Mouse (Mus musculus) neutrophil, adult 83 days (primary cell): Measurements from ENCODE around the gene Nsd2. TPM values are rescaled to one million over a fixed set of nuclear protein-coding genes. Genes with fewer than 3 reads are reported as not detected.

ENCODE experiments used
- total RNA-seq, 2 experiments: library from RNA; stranded (reverse); gene quantifications; one replicate each; pipeline ENCODE4 v1.2.4; 2023

Gene Nsd2
- 10 to 100 TPM; 69.3 to 87.7 TPM for total RNA-seq

DNA sequence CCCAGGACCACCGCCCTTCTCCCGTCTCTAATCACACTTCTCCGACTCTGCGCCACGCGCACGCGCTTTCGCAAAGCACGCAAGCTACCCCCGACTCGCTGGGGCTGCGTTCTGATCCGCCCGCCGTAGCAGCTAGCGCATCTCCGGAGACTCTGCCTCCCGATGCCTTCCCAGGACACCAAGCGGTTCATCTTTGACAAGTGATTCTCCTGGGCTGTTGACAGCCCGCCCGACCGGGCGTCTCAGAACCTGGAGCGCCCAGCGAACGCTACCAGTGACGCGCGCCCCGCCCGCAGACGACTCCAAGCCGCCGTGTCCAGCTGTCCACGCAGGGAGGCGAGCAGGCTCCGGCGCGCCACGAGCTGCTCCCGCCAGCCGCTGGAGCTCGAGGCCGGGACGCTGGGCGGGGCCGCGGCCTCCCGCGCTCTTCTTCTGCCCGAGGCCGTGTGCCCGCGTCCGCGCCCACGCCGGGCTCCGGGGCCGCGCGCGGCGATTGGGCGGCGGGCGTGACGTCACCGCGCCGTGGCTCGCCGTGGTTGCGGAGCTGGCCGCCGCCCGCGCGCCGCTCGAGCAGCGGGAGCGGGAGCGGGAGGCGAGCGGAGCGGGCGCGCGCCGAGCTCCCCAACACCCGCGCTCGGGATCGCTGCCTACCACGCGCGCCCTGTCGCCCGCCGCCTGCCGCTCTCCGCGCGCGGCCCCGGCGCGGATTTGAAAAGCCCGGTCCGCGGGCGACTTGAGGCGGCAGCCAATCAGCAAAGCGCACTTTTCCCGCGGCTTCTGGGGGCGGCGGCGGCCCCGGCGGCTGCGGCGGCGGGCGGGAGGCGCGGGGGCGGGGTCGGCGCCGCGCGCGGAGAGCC lies at the start of gene Nsd2:
Gene Nsd2 (plus strand): TSS at position 850 of the 857 bp plus-strand sequence.

DNA sequence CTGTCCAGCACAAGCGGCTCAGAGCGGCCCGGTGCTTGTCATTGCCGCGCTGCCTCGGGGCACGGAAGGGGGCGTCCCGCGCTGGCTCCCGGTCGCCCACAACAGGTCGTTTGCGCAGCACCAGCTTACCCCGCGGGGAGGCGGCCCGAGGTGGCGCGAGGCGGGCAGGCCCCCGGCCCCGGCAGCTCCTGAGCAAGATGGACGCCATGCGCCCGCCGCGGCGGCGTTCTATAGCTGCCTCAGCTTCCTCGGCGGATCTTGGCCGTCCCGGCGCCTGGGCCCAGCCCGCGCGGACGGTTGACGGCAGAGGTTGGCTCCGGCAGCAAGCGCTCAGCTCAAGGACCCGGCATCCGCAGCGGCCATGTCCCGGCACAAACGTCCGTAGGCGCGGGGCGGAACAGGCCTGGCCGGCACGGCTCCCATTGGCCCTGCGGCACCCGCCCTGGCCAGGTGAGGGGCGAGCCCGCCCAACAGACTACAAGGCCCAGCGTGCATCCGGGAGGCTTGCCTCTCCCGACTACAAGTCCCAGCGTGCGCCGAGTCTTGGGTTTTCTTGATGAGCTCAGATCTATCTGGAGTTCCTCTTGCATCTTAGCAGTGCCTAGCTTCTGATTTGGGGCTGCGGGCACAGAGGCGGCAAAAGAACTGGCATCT lies 38.1 kb upstream of the Nsd2 start, which contains the start of gene Letm1:
Gene Letm1 (minus strand): TSS at position 473 of the 654 bp plus-strand sequence.

DNA sequence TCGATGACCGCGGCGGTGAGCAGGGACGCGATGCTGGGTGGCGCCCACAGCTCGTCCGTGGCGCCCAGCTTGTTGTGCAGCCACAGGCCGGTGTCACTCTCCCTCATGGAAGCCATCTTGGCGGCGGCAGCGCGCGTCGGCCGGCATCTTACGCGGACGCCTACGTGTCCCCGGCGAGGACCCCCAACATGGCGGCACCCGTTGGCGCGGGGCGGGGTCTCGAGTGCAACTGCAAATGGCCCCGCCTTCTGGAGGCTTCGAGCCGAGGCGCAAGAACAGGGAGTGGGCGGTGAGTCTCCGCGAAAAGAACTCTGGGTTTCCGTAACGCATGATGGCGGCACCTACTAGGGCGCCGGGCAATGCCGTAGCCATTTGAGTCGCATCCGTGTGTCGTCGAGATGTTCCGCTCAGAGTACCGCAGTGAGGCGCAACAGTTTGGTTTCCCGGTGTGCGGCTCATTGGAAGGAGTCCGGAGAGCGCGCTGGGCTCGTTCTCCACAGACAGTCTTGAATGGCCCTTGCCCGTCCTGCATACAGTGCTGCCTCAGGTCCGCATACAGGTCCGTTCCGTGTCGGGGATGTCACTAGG lies 115.7 kb downstream of the Nsd2 start, which contains the start of gene Nelfa:
Gene Nelfa (minus strand): TSS at position 294 of the 588 bp plus-strand sequence.

Other genes starting within 250 kb of the Nsd2 start
- gene Fam53a, start 191.1 kb upstream of the Nsd2 start, total RNA-seq, result 10 to 100 TPM; 11.0 to 11.6 TPM
- gene Gm9903, start 190.8 kb upstream of the Nsd2 start, total RNA-seq, result under 1 TPM; 0.33 to 0.53 TPM
- 100 to 1,000 TPM; 107 to 112 TPM for gene Slbp, start 168.2 kb upstream of the Nsd2 start, total RNA-seq
- gene Tacc3, start 162.6 kb upstream of the Nsd2 start, total RNA-seq, result 10 to 100 TPM; 72.7 to 83.2 TPM
- 10 to 100 TPM; 10.2 to 11.2 TPM for gene Tmem129, start 162.3 kb upstream of the Nsd2 start, total RNA-seq
- gene Fgfr3, start 99.1 kb upstream of the Nsd2 start, total RNA-seq, result 1 to 10 TPM in 1 of 2 experiments, not detected in 1; 1.0 TPM
- gene Letm1, start 37.9 kb upstream of the Nsd2 start, total RNA-seq, result 10 to 100 TPM; 36.7 to 37.0 TPM
- gene Nelfa, start 115.7 kb downstream of the Nsd2 start, total RNA-seq, result 10 to 100 TPM; 24.4 to 24.5 TPM
- gene Gm1673, start 162.7 kb downstream of the Nsd2 start, total RNA-seq, result 10 to 100 TPM; 14.7 to 15.0 TPM
- 10 to 100 TPM; 19.2 to 21.7 TPM for gene Nat8l, start 175.3 kb downstream of the Nsd2 start, total RNA-seq